ENCODE assay signal across 27 mouse cellular contexts in the genomic region with DNA sequence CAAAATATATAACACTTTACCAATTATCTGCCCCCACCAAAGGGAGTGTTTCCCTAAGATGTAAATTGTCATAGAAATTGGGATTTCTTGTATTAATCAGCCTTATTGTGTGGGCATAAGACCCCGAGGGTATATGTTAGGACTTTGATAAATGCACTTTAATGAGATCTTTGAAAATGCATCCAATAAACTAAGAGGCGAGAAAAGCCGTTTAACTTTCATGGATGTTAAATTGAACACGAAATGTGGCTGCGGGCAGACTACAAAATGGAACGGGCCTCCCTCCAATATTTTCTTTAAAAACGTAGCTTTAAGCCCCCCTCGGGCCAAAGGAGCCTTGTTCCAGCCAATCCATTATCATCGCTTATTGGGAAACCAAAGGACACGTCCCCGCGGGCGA. TPM values are rescaled to one million over a fixed set of nuclear protein-coding genes. Genes with fewer than 3 reads are reported as not detected.
DNase-seq lines count a peak whose midpoint lies in the region; ATAC-seq lines count a peak whose summit lies in the region.
"Had no signal": no experiment of that assay in that cellular context is flagged by ENCODE, and none has a peak within 500 bp of the region (broad histone marks: within the 10 kb centered on the region; RNA-seq: fewer than 3 reads in every experiment).

No protein-coding gene starts in this region.

- peak overlapping the region; percentile 48 for H3K4me3 ChIP-seq in hindbrain, embryonic 10.5 days
- H3K4me3 ChIP-seq in hindbrain, embryonic 16.5 days (ENCODE audit: low read length), result no peak overlapping the region
- peak overlapping the region; percentile 37; the same call in 1 of the 2 replicates for H3K4me3 ChIP-seq in hindbrain, embryonic 13.5 days
- H3K4me3 ChIP-seq in hindbrain, embryonic 15.5 days, result no peak overlapping the region
- H3K4me3 ChIP-seq in midbrain, embryonic 14.5 days (replicated peaks; ENCODE audit: low read depth, low read length), result peak overlapping the region; percentile 35; the same call in 1 of the 2 replicates
- H3K4me3 ChIP-seq: embryonic facial prominence, embryonic 15.5 days had no signal

- no peak overlapping the region for H3K9ac ChIP-seq in hindbrain, embryonic 16.5 days (ENCODE audit: low read depth, low read length)
- no peak overlapping the region for H3K9ac ChIP-seq in hindbrain, embryonic 13.5 days
- no peak overlapping the region for H3K9ac ChIP-seq in hindbrain, embryonic 15.5 days
- H3K9ac ChIP-seq in midbrain, embryonic 14.5 days (replicated peaks; ENCODE audit: low read length), result no peak overlapping the region
- H3K9ac ChIP-seq: embryonic facial prominence, embryonic 15.5 days; liver, embryonic 14.5 days; lung, embryonic 14.5 days had no signal

- no peaks in the 10 kb centered on the region for H3K9me3 ChIP-seq in hindbrain, embryonic 10.5 days
- no peaks in the 10 kb centered on the region for H3K9me3 ChIP-seq in hindbrain, embryonic 16.5 days (ENCODE audit: control insufficient read depth, low read length)
- H3K9me3 ChIP-seq in hindbrain, embryonic 13.5 days, result no peaks in the 10 kb centered on the region
- H3K9me3 ChIP-seq in hindbrain, embryonic 15.5 days, result no peaks in the 10 kb centered on the region
- H3K9me3 ChIP-seq in midbrain, embryonic 14.5 days (ENCODE audit: control insufficient read depth, low read length), result no peaks in the 10 kb centered on the region
- H3K9me3 ChIP-seq: embryonic facial prominence, embryonic 15.5 days had no signal

- H3K27me3 ChIP-seq in hindbrain, embryonic 10.5 days (ENCODE audit: insufficient read depth, poor library complexity, severe bottlenecking), result peaks cover 100% of the 10 kb centered on the region
- H3K27me3 ChIP-seq in hindbrain, embryonic 16.5 days (replicated peaks; ENCODE audit: control insufficient read depth, insufficient read depth, low read length), result peaks cover 56% of the 10 kb centered on the region
- peaks cover 96% of the 10 kb centered on the region for H3K27me3 ChIP-seq in hindbrain, embryonic 13.5 days
- peaks cover 91% of the 10 kb centered on the region for H3K27me3 ChIP-seq in hindbrain, embryonic 15.5 days
- H3K27me3 ChIP-seq in midbrain, embryonic 14.5 days (ENCODE audit: control insufficient read depth, insufficient read depth, low read length), result peaks cover 94% of the 10 kb centered on the region

- WGBS in hindbrain, embryonic 10.5 days, result 4% methylated on average over 13 of the region's 13 CpGs
- 3% methylated on average over 13 of the region's 13 CpGs for WGBS in hindbrain, embryonic 16.5 days
- WGBS in hindbrain, embryonic 13.5 days, result 2% methylated on average over 13 of the region's 13 CpGs
- 4% methylated on average over 13 of the region's 13 CpGs for WGBS in hindbrain, embryonic 15.5 days
- 2% methylated on average over 13 of the region's 13 CpGs for WGBS in midbrain, embryonic 14.5 days

- ATAC-seq in hindbrain, embryonic 16.5 days, result no peak
- no peak for ATAC-seq in hindbrain, embryonic 13.5 days (ENCODE audit: low FRiP score)
- no peak for ATAC-seq in hindbrain, embryonic 15.5 days (ENCODE audit: low FRiP score, low read depth)
- ATAC-seq in midbrain, embryonic 14.5 days (ENCODE audit: low FRiP score, low TSS enrichment), result no peak
- ATAC-seq: intestine, embryonic 16.5 days had no signal

- H3K36me3 ChIP-seq in hindbrain, embryonic 10.5 days, result no peaks in the 10 kb centered on the region
- H3K36me3 ChIP-seq in hindbrain, embryonic 16.5 days (ENCODE audit: control insufficient read depth, insufficient read depth, low read length), result no peaks in the 10 kb centered on the region
- no peaks in the 10 kb centered on the region for H3K36me3 ChIP-seq in hindbrain, embryonic 13.5 days
- no peaks in the 10 kb centered on the region for H3K36me3 ChIP-seq in hindbrain, embryonic 15.5 days
- no peaks in the 10 kb centered on the region for H3K36me3 ChIP-seq in midbrain, embryonic 14.5 days (ENCODE audit: control insufficient read depth, insufficient read depth, low read length)
- H3K36me3 ChIP-seq: embryonic facial prominence, embryonic 15.5 days had no signal

- no peak overlapping the region for H3K4me2 ChIP-seq in hindbrain, embryonic 16.5 days (ENCODE audit: low read length)
- no peak overlapping the region for H3K4me2 ChIP-seq in hindbrain, embryonic 13.5 days
- peak overlapping the region; percentile 62; the same call in 1 of the 2 replicates for H3K4me2 ChIP-seq in hindbrain, embryonic 15.5 days
- H3K4me2 ChIP-seq in midbrain, embryonic 14.5 days (ENCODE audit: low read length), result no peak overlapping the region
- H3K4me2 ChIP-seq: heart, embryonic 11.5 days; lung, embryonic 14.5 days had no signal

- H3K4me1 ChIP-seq in hindbrain, embryonic 10.5 days (replicated peaks), result peaks cover 52% of the 10 kb centered on the region
- H3K4me1 ChIP-seq in hindbrain, embryonic 16.5 days (ENCODE audit: control insufficient read depth, insufficient read depth, low read depth, low read length), result peaks cover 14% of the 10 kb centered on the region
- peaks cover 37% of the 10 kb centered on the region for H3K4me1 ChIP-seq in hindbrain, embryonic 13.5 days (replicated peaks)
- peaks cover 23% of the 10 kb centered on the region for H3K4me1 ChIP-seq in hindbrain, embryonic 15.5 days (replicated peaks)
- peaks cover 7% of the 10 kb centered on the region for H3K4me1 ChIP-seq in midbrain, embryonic 14.5 days (ENCODE audit: control insufficient read depth, insufficient read depth, low read length)

- H3K27ac ChIP-seq in hindbrain, embryonic 10.5 days, result no peak overlapping the region
- no peak overlapping the region for H3K27ac ChIP-seq in hindbrain, embryonic 16.5 days (ENCODE audit: low read depth, low read length)
- no peak overlapping the region for H3K27ac ChIP-seq in hindbrain, embryonic 13.5 days
- H3K27ac ChIP-seq in hindbrain, embryonic 15.5 days (replicated peaks), result no peak overlapping the region
- H3K27ac ChIP-seq in midbrain, embryonic 14.5 days (replicated peaks; ENCODE audit: low read depth, low read length), result no peak overlapping the region
- H3K27ac ChIP-seq: embryonic facial prominence, embryonic 15.5 days; liver, embryonic 14.5 days had no signal

- DNase-seq in hindbrain, embryonic 10.5 days (ENCODE audit: low spot score), result no peak
- DNase-seq in midbrain, embryonic 14.5 days, result peak; percentile 76
- no peak for DNase-seq in gastrocnemius, postnatal 4 days (ENCODE audit: low spot score in 2 of 2)
- DNase-seq in kidney, postnatal 36 days, result no peak
- no peak for DNase-seq in spleen, adult 12 weeks (ENCODE audit: low spot score)
- DNase-seq: adrenal gland, postnatal 10 days; cerebellum, adult 2 months; cerebellum, postnatal 25 days; gastrocnemius, postnatal 10 days; kidney, postnatal 25 days; lung, embryonic 14.5 days; thymus, postnatal 14 days had no signal

RNA-seq across cellular contexts. Expression of a gene that starts 1.3 kb away (rescaled TPM):
- polyA plus RNA-seq in hindbrain, embryonic 10.5 days (2016; fragmentation: Nextera tagmentation; extraction: Ambion mirVana), result 3.2 and 5.0 TPM in 2 replicates
- 3.3 and 4.2 TPM in 2 replicates for polyA plus RNA-seq in hindbrain, embryonic 16.5 days (2015; fragmentation: Nextera tagmentation; extraction: Ambion mirVana)
- polyA plus RNA-seq in hindbrain, embryonic 13.5 days (2015; fragmentation: Nextera tagmentation; extraction: Ambion mirVana), result 1.4 and 2.6 TPM in 2 replicates
- polyA plus RNA-seq in hindbrain, embryonic 15.5 days (2015; fragmentation: Nextera tagmentation; extraction: Ambion mirVana), result 2.5 TPM in 2 replicates
- 6.2 and 6.5 TPM in 2 replicates for polyA plus RNA-seq in midbrain, embryonic 14.5 days (2014; fragmentation: Nextera tagmentation; extraction: Ambion mirVana)
- total RNA-seq in gastrocnemius, postnatal 4 days (2021), result under 1 TPM; 0.65 to 0.78 TPM
- total RNA-seq: adrenal gland, postnatal 10 days; hematopoietic stem cell, adult 5-6 weeks; megakaryocyte, adult 5-6 weeks; MEL; neutrophil, adult 5-6 weeks had no signal
- polyA plus RNA-seq: C2C12; embryonic facial prominence, embryonic 15.5 days; heart, postnatal 0 days; kidney, embryonic 14.5 days; lung, embryonic 14.5 days; testis, adult 2 months had no signal

Comparison
In these comparisons a context has a peak if more than half of its experiments do, and no peak if none do; other contexts are left out.
1. H3K4me3 ChIP-seq: peak in hindbrain, embryonic 10.5 days (single experiment), hindbrain, embryonic 13.5 days (single experiment) and midbrain, embryonic 14.5 days (single experiment); none in hindbrain, embryonic 16.5 days (single experiment) and hindbrain, embryonic 15.5 days (single experiment).